Mouse (Mus musculus) heart, adult 2 months (tissue): ENCODE data around the gene Pard3.

Source experiments
- CTCF ChIP-seq: fragments of 200-600 bp; IDR thresholded peaks from 2 replicates; pipeline ENCODE4 v1.8.1; 2022; ENCODE audit warnings: antibody characterized with exemption, mild to moderate bottlenecking, moderate library complexity
- EP300 ChIP-seq: fragments of 200-500 bp; IDR thresholded peaks from 2 replicates; pipeline ENCODE4 v1.6.1; 2011; ENCODE audit warnings: low read depth, low read length, control low read depth; ENCODE audit not compliant: insufficient read depth
- POLR2A ChIP-seq: fragments of 200-500 bp; IDR thresholded peaks from 2 replicates; pipeline ENCODE4 v1.6.1; 2011; ENCODE audit warnings: mild to moderate bottlenecking, low read depth, low read length, control low read depth; ENCODE audit not compliant: insufficient read depth

GRCm38 (mm10) chr8:127639088-127639453, 575.4 kb downstream of the Pard3 start:
- TF ChIP-seq CTCF (no peak), EP300 (no peak), POLR2A (no peak)
